Mouse (Mus musculus) retina, adult 2 months (tissue): ENCODE data around the gene Wsb1.
"Not testable (repeated sequence)": the region's sequence is repeated elsewhere in the genome, so short reads cannot be mapped to it uniquely, and the experiment has no call there.

ENCODE experiments used
- DNase-seq: peaks from one replicate; pipeline ENCODE4 v3.0.0-alpha.2; 2012; ENCODE audit warnings: low read depth, low spot score

Wsb1 gene

GRCm38 (mm10) chr11:79267171-79267570, 12.7 kb upstream of the Wsb1 start:
- no peak for DNase-seq

GRCm38 (mm10) chr11:79264376-79264775, 9.9 kb upstream of the Wsb1 start:
- no peak for DNase-seq

- DNase-seq = not testable (repeated sequence)
Observed at GRCm38 (mm10) chr11:79260126-79260525, 5.7 kb upstream of the Wsb1 start.

GRCm38 (mm10) chr11:79258738-79259137, 4.3 kb upstream of the Wsb1 start:
- DNase-seq = no peak

GRCm38 (mm10) chr11:79253542-79254390, 705 bp downstream of the Wsb1 start:
- peak; percentile 9 for DNase-seq

GRCm38 (mm10) chr11:79252881-79253541, 1.5 kb downstream of the Wsb1 start:
- no peak for DNase-seq

- DNase-seq = no peak
Observed at GRCm38 (mm10) chr11:79239024-79239423, 15.4 kb downstream of the Wsb1 start.

- no peak for DNase-seq
Observed at GRCm38 (mm10) chr11:79238398-79238752, 16.1 kb downstream of the Wsb1 start.

- DNase-seq = no peak
Observed at GRCm38 (mm10) chr11:79237644-79238397, 16.6 kb downstream of the Wsb1 start.

- DNase-seq = no peak
Observed at GRCm38 (mm10) chr11:79230251-79230570, 24.3 kb downstream of the Wsb1 start.

GRCm38 (mm10) chr11:79229561-79230250, 24.8 kb downstream of the Wsb1 start:
- DNase-seq = no peak

- no peak for DNase-seq
Observed at GRCm38 (mm10) chr11:79229057-79229504, 25.4 kb downstream of the Wsb1 start.

GRCm38 (mm10) chr11:79228089-79228488, 26.4 kb downstream of the Wsb1 start:
- DNase-seq = no peak

GRCm38 (mm10) chr11:79225371-79226155, 28.9 kb downstream of the Wsb1 start:
- no peak for DNase-seq

GRCm38 (mm10) chr11:79224562-79225280, 29.8 kb downstream of the Wsb1 start:
- DNase-seq = peak; percentile 64

GRCm38 (mm10) chr11:79223420-79223819, 31.1 kb downstream of the Wsb1 start:
- no peak for DNase-seq

- no peak for DNase-seq
Observed at GRCm38 (mm10) chr11:79222661-79223060, 31.8 kb downstream of the Wsb1 start.

GRCm38 (mm10) chr11:79221641-79222040, 32.8 kb downstream of the Wsb1 start:
- DNase-seq = no peak

- no peak for DNase-seq
Observed at GRCm38 (mm10) chr11:79218936-79219626, 35.4 kb downstream of the Wsb1 start.

GRCm38 (mm10) chr11:79218061-79218460, 36.4 kb downstream of the Wsb1 start:
- no peak for DNase-seq
